Mouse (Mus musculus): ENCODE data around the gene Wdr63. TPM values are rescaled to one million over a fixed set of nuclear protein-coding genes. Genes with fewer than 3 reads are reported as not detected.

The Wdr63 gene
- total RNA-seq, 1 experiment from 2014 or later = not detected

- no peak for ATAC-seq (ENCODE audit: extremely low read depth, insufficient number of reproducible peaks, low FRiP score, poor library complexity, severe bottlenecking)
Measured at GRCm38 (mm10) chr3:146127205-146127604, 19.3 kb upstream of the Wdr63 start.

DNA sequence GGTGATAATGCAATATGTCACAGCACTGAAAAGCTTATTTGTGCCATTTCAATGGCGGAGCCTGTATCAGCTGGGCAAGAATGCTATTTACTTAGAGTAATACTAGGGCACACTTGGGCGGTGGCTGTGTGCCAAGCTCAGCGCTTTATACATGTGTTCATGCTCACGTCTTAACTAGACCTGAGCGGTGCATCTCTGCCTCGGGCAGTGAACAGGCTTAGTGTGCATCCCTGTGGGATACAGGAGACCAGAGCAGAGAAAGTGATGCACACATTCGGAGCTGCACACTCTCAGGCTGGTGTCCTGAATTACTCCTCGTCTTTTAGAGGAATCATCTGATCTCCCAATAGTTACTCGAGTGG, 15.5 kb upstream of the Wdr63 start:
- ATAC-seq (ENCODE audit: extremely low read depth, insufficient number of reproducible peaks, low FRiP score, poor library complexity, severe bottlenecking) = no peak

DNA sequence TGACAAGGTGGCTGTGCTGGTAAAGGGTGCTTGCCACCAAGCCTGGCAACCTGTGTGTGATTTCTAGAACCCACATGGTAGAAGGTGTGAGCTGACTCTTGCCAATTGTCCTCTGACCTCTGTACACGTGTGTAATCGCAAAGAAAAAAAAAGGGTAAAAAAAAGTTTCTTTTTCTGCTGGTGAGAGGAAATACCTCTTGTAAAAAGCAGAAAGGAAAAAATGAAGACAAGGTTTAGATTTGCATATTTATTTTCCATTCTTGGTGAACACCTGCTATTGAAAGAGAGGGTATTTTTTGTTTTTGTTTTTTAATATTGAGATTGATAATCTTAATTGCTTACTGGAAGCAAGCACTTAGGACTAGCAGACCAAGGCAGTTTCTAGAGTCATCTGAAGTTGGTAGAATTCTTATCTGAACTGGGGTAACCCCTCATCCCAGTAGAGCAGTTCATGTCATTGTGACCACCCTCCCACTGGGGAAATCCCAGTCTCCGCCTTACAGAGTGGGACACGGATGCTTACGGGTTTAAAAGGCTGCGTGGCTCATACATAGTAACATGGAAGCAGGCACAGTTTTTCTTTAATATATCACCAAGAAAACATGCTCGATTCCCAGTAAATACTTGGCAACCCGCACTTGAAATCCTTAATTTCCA, 15.0 kb upstream of the Wdr63 start:
- ATAC-seq (ENCODE audit: extremely low read depth, insufficient number of reproducible peaks, low FRiP score, poor library complexity, severe bottlenecking) = 0 out of 2 replicates have a peak, but pooled peaks have one; percentile 4

- ATAC-seq (ENCODE audit: extremely low read depth, insufficient number of reproducible peaks, low FRiP score, poor library complexity, severe bottlenecking) = no peak
Measured at GRCm38 (mm10) chr3:146122125-146122420, 14.1 kb upstream of the Wdr63 start.

DNA sequence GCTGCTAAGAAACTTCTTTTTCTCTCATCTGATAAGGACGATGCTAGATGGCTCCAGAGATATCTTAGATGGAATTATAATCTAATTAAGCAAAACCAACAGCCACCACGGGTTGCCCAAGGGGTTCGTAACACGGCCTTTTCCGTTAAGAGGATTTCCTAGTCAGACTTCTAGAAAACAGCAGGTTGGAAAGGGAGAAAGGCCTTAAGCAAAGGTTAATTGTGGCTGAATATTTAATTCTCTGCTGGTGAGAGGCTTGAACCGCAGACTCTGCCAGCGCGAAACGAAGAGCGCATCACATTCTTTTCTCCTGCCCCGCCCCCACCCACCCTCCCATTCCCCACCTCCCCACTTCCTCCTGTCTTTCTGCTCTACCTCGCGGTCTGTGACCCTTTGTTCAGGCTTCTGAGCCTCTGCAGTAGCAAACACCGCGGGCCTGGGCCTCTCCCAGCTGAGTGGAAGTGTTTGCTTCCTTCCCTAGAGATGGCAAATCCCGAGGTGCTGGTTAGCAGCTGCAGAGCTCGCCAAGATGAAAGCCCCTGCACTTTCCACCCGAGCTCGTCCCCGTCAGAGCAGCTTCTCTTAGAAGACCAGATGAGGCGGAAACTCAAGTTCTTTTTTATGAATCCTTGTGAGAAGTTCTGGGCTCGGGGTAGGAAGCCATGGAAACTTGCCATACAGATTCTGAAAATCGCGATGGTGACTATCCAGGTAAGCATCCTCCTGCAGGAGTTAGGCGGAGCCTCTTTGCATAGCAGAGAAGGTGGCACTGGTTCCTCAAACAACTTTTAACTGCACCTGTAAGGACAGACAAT, 13.6 kb upstream of the Wdr63 start:
- peak; percentile 23; the same call in 1 of the 2 replicates for ATAC-seq (ENCODE audit: extremely low read depth, insufficient number of reproducible peaks, low FRiP score, poor library complexity, severe bottlenecking)

DNA sequence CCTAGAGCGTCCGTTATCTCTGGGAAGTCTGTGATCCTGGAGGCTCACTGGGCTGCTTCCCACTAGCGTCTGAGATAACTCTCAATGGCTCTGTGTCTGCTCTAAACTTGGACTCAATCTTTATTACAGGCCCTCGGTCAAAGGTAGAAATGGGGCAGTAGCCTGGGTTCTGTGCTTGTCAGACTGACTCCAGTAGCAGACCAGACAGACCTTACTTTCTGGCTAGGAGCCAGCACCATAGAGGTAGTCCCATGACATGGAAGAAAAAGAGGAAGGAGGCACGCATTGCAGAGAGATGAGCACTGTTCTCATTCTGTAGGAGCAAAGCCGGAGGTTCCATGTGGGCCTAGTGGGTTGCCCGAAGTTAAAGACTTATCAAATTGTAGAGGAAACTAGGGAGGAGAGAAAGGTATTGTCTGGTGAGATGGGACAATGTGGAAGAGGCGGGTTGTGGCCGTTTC, 10.1 kb upstream of the Wdr63 start:
- no peak for ATAC-seq (ENCODE audit: extremely low read depth, insufficient number of reproducible peaks, low FRiP score, poor library complexity, severe bottlenecking)

GRCm38 (mm10) chr3:146117258-146117996, 9.5 kb upstream of the Wdr63 start, which contains the start of gene Mcoln3:
Gene Mcoln3, plus strand, starts transcription at chr3:146117450.
- no peak for ATAC-seq (ENCODE audit: extremely low read depth, insufficient number of reproducible peaks, low FRiP score, poor library complexity, severe bottlenecking)

DNA sequence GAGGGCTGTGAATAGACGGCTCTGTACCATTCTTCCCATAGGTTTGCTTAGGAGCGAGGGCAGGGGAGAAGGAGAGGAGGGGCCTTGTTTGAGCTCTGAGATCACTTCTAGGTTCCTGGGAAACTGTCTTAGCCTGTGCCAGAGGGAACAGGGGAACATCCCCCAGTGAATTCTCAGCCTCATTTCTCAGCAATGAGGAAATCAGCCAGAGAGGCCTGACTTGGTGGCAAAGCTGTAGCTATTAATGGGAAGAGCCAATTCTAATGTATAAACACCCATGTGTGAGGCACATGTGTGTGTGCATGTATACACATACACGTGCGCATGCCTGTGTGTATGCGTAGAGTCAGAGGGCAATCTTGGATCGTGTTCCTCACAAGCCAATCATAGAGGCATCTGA, 3.0 kb upstream of the Wdr63 start:
- ATAC-seq (ENCODE audit: extremely low read depth, insufficient number of reproducible peaks, low FRiP score, poor library complexity, severe bottlenecking) = no peak

DNA sequence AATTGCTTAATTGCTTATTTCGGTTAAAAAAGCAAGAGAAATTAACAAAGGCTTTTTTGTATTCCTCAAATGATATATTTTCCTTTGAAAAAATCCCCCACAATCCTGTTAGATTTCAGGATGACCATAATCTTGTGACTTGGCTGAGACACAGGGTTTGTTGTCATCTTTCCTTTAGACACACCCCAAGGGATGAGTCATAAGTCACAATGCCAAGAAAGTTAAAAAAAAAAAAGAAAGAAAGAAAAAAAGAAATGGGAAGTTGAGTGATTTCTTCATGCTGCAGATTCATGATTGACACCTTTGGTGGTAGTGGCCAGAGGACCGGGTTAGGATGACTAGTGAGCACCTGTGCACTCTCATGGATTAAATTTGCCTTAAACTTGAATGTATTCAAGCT, 2.4 kb upstream of the Wdr63 start:
- ATAC-seq (ENCODE audit: extremely low read depth, insufficient number of reproducible peaks, low FRiP score, poor library complexity, severe bottlenecking) = no peak

- no peak for ATAC-seq (ENCODE audit: extremely low read depth, insufficient number of reproducible peaks, low FRiP score, poor library complexity, severe bottlenecking)
Measured at GRCm38 (mm10) chr3:146108945-146109344, 1.0 kb upstream of the Wdr63 start.

DNA sequence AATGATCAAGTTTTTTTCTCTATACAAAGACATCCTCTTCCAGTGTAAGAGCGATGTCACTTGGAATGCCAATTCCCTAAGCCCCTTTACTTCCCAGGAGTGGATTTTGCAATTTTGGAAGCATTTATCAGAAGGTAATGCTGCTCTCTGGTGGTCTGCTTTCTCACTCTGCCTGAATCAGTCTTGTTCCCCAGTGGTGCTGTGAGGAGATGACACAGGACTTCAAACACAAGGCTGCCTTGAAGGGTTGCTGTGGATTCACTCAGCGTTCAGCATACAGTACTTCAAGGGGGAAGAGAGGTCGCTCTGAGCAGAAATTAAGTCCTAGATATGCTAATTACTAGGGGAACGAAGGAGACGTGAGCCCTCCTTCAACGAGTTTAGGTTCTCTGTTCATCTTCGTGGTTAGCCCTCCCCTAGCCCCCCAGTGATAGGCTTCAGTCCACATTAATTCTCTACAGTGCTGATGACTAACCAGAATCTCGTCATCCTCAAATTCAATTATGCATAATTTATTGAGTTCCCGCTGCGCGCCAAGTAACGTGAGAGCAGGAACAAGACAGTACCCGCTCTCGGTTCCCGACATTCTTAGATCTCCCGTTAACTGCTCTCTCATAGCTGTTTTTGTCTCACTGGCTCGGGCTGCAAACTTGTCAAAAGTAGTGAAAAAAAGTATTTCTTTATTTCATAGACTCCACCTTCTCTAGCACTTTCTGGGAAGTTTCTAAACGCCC, 647 bp downstream of the Wdr63 start:
- ATAC-seq (ENCODE audit: extremely low read depth, insufficient number of reproducible peaks, low FRiP score, poor library complexity, severe bottlenecking) = peak; percentile 22; the same call in 1 of the 2 replicates

DNA sequence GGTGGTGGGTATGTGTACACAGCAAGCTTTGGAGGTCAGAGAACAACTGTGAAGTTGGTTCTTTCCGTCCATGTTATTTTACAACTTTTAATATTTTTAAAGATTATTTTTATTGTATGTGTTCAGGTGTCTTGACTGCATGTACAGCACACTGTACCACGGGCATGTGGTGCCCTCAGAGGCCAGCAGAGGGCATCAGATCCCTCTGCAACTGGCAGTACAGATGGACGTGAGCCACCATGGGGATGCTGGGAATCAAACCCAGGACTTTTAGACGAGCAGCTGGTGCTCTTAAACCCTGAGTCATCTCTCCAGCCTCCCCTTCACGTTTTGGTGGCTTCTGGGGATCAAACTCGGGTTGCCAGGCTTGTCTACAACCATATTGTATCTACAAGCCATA, 5.9 kb downstream of the Wdr63 start:
- no peak for ATAC-seq (ENCODE audit: extremely low read depth, insufficient number of reproducible peaks, low FRiP score, poor library complexity, severe bottlenecking)

DNA sequence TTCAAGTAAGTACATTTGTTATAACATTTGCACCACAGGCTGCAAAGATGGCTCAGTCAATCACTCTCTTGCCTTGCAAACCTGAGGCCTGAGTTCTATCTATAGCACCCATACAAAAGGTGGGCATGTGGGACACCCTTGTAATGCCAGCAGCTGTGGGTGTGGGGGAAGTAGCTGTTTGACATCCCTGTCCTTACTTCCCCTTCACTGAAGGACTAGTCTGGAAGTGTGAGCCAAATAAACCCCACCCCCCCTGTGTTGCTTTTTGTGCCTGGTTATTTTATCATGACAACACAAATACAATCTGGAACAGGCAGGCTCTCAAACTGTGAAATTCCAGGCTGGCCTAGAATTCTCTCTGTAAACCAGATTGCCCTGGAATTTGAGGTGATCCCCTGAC, 8.0 kb downstream of the Wdr63 start:
- no peak for ATAC-seq (ENCODE audit: extremely low read depth, insufficient number of reproducible peaks, low FRiP score, poor library complexity, severe bottlenecking)

DNA sequence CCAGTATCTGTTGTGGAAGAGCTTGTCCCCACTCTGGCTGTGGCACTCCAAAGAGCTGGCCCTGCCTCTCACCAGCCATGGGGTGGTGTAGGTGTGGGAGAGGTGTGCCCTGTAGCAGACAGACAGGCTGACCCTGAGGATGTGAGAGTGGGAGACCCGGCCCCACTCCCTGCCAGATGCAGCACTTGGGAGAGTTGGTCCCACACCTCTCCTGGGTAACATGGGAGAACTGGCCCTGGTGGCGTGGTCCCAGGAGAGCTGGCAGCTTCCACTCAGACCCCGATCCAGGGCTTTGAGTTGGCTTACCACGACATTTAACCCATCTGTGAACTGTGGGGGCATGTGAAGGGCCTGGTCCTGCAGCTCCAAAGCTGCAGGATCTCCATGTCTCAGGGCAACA, 10.1 kb downstream of the Wdr63 start:
- no peak for ATAC-seq (ENCODE audit: extremely low read depth, insufficient number of reproducible peaks, low FRiP score, poor library complexity, severe bottlenecking)

GRCm38 (mm10) chr3:146096986-146097385, 10.9 kb downstream of the Wdr63 start:
- ATAC-seq (ENCODE audit: extremely low read depth, insufficient number of reproducible peaks, low FRiP score, poor library complexity, severe bottlenecking) = no peak

GRCm38 (mm10) chr3:146095066-146095465, 12.9 kb downstream of the Wdr63 start:
- no peak for ATAC-seq (ENCODE audit: extremely low read depth, insufficient number of reproducible peaks, low FRiP score, poor library complexity, severe bottlenecking)

GRCm38 (mm10) chr3:146090988-146091657, 16.8 kb downstream of the Wdr63 start:
- ATAC-seq (ENCODE audit: extremely low read depth, insufficient number of reproducible peaks, low FRiP score, poor library complexity, severe bottlenecking) = no peak

DNA sequence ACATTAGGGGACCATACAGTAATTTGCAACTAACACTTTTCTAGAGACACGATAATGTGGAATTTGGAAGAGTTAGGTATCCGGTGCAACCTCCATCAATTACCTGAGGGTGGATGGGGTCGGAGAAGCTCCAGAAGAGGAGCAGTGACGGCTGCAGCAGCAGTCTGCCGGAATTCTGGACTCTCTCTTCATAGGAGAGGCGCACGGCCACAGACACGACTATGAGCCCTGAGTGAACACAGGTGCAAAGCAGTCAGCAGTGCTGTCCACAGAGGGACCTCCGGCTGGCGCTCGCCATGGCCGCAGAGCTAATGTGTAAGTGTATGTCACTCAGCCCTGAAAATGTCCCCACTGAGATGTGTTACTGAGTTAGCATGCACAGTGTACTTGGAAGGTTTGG, 27.7 kb downstream of the Wdr63 start:
- ATAC-seq (ENCODE audit: extremely low read depth, insufficient number of reproducible peaks, low FRiP score, poor library complexity, severe bottlenecking) = 0 out of 2 replicates have a peak, but pooled peaks have one; percentile 6

GRCm38 (mm10) chr3:146072780-146073179, 35.1 kb downstream of the Wdr63 start:
- ATAC-seq (ENCODE audit: extremely low read depth, insufficient number of reproducible peaks, low FRiP score, poor library complexity, severe bottlenecking) = 0 out of 2 replicates have a peak, but pooled peaks have one; percentile 9
